Mouse (Mus musculus) bone marrow, adult 2 months (tissue): Measurements from ENCODE around the gene Ubtd1.

ENCODE experiments used
- CTCF ChIP-seq: fragments of 200-500 bp; IDR thresholded peaks from 2 replicates; pipeline ENCODE4 v1.5.1; 2011; ENCODE audit warnings: low read length, control low read depth; ENCODE audit not compliant: control insufficient read depth, insufficient read depth
- POLR2A ChIP-seq: fragments of 200-500 bp; IDR thresholded peaks from 2 replicates; pipeline ENCODE4 v1.6.1; 2011; ENCODE audit warnings: low read depth, mild to moderate bottlenecking, control low read depth, low read length, borderline replicate concordance; ENCODE audit not compliant: control insufficient read depth

DNA sequence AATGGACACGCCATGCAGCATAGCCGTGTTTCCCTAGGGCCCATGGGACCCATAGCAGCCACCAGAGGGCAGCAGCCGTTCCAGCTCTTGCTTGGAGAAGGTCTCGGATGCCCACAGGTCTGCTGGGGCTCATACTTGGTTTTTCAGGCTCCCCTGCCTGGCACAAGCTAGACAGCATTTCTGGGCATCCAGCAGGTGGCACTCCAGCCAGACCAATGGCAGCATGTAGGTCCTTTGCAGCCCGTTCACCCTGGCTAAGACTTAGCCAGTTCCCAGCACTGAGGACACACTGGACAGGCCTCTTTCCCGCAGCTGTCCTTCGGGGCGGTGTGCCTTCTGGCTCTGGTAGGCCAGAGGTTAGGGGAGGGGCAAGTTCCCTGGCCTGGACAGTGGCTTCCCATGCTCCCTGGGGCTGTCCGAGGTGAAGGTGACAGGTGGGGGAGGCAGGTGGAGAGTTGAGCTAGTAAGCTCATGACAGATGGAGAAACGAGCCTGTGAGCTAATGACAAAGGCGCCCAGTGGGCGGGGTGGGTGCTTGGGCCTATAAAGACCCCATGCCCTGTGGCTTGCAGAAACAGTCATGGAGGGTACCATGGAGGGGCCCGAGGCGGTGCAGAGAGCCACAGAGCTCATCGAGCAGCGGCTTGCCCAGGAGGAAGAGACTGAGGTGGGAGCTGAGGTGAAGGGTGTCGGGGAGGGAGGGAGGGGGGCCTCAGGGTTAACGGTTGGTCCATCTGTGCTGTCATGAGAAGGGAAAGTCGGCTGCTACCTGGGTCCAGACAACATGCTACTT lies 54.1 kb downstream of the Ubtd1 start, which contains the start of gene Ankrd2:
- no peak for TF ChIP-seq POLR2A
- peak; percentile 80 for TF ChIP-seq CTCF
